Mouse (Mus musculus) liver, embryonic 14.5 days (tissue): ENCODE results near the gene Samt1. TPM values are rescaled to one million over a fixed set of nuclear protein-coding genes. Genes with fewer than 3 reads are reported as not detected.

ENCODE experiments used
- polyA plus RNA-seq, 2 experiments: library from polyadenylated mRNA; depleted of rRNA in 1 of 2; stranded (reverse) in 1 of 2; unstranded in 1 of 2; fragments of >200 nt; fragmentation: Nextera tagmentation in 1 of 2; extraction: Ambion mirVana in 1 of 2; gene quantifications; 2 replicates each; pipeline versions ENCODE4 v1.2.1 to v1.2.3; 2012 to 2014

Gene Samt1
- polyA plus RNA-seq, 2 experiments = not detected

Other genes starting within 250 kb of the Samt1 start
- 0.49 and 0.83 TPM in 2 replicates for gene Spin2c, start 180.4 kb downstream of the Samt1 start, polyA plus RNA-seq (2012; rRNA removed)
- 2.1 and 2.2 TPM in 2 replicates for gene Spin2c, start 180.4 kb downstream of the Samt1 start, polyA plus RNA-seq (2014; fragmentation: Nextera tagmentation; extraction: Ambion mirVana)
- gene 4921511M17Rik, start 21.2 kb upstream of the Samt1 start, polyA plus RNA-seq (2012; rRNA removed) = not detected in 2 replicates
- not detected in 2 replicates for gene 4921511M17Rik, start 21.2 kb upstream of the Samt1 start, polyA plus RNA-seq (2014; fragmentation: Nextera tagmentation; extraction: Ambion mirVana)
- not detected in 2 replicates for gene Gm10057, start 42.4 kb upstream of the Samt1 start, polyA plus RNA-seq (2012; rRNA removed)
- gene Gm10057, start 42.4 kb upstream of the Samt1 start, polyA plus RNA-seq (2014; fragmentation: Nextera tagmentation; extraction: Ambion mirVana) = not detected in 2 replicates
- gene Gm15140, start 108.0 kb upstream of the Samt1 start, polyA plus RNA-seq (2012; rRNA removed) = not detected in 2 replicates
- not detected in 2 replicates for gene Gm15140, start 108.0 kb upstream of the Samt1 start, polyA plus RNA-seq (2014; fragmentation: Nextera tagmentation; extraction: Ambion mirVana)